Mouse (Mus musculus): ENCODE data around the gene Ctsr.
"Not testable (repeated sequence)": the region's sequence is repeated elsewhere in the genome, so short reads cannot be mapped to it uniquely, and the experiment has no call there.

Ctsr gene

DNA sequence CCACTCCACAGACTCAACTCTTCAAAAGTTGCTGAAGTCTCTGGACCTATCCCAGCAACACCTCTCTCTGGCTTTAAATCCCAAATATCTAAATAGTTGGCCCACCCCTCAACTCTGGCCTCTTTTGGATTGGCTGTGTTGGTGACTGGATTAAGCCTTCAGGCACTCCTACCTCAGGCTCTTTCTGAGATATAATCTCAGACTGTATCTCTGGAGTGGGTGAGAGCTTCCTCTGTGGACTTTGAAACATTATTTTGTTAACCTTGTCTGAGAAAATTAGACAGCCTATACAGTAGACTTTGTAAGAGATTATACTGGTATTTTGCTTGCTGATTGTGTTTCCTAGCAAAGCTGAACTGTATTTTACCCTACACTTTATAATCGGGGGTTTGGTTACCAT, at the start of gene Ctsr:
Ctsr (minus strand) TSS at position 101 of the 400 bp plus-strand sequence.
- DNase-seq (ENCODE audit: low spot score) = no peak

GRCm38 (mm10) chr13:61203310-61203709, 39.3 kb upstream of the Ctsr start, which contains the start of gene Cts6:
Gene Cts6 (minus strand): TSS chr13:61203410.
- no peak for DNase-seq (ENCODE audit: low spot score)

DNA sequence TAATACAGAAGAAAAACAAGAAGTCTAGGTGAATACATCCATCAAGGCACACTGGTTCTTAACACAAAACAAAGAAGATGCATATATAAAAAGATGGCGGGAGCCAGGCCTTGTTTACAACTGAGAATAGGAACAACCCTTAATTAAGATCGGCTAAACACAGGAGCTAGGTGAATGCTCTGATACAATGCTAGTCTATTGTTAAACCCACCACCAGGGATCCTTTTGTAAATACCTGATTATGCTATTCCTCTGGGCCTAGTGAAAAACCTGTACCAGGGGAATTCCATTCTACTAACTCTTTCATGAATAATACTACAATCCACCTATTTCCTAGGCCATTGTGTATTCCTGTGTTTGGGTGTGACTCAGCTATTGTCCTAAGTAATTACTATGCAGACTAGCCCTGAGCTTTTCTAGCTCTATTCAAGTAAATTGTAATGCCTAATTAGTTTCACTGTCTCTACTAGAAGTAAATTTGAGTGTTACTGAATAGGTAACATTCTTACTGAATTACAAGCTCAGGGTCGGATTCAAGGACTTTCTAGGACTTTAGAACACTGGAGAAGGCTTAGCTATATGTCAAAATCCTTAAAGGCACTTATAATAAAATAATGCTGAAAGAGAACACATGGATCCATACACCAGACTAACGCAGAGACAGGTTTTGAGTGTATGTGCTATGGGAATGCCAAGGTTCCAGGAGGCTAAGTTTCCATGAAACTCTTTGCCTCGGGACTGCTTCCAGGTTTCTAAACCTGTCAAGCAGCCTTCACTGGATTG, 21.3 kb upstream of the Ctsr start:
- not testable (repeated sequence) for DNase-seq (ENCODE audit: low spot score)

GRCm38 (mm10) chr13:61164622-61165021, 566 bp upstream of the Ctsr start:
- no peak for DNase-seq (ENCODE audit: low spot score)

Measured in testis, postnatal 14 days (tissue).